Mouse (Mus musculus): ENCODE measurements around the gene Lmod1.
"Not testable (repeated sequence)": the region's sequence is repeated elsewhere in the genome, so short reads cannot be mapped to it uniquely, and the experiment has no call there.

Lmod1 gene

GRCm38 (mm10) chr1:135362115-135362514 is 37.5 kb downstream of the Lmod1 start:
- DNase-seq (ENCODE audit: low spot score in 2 of 2): no peak

- no peak for DNase-seq (ENCODE audit: low spot score in 2 of 2)
These were observed 38.8 kb downstream of the Lmod1 start for GRCm38 (mm10) chr1:135363446-135363845.

- no peak for DNase-seq (ENCODE audit: low spot score in 2 of 2)
These were observed 41.8 kb downstream of the Lmod1 start for GRCm38 (mm10) chr1:135366380-135366779.

- no peak for DNase-seq (ENCODE audit: low spot score in 2 of 2)
These were observed 42.4 kb downstream of the Lmod1 start for GRCm38 (mm10) chr1:135367005-135367404.

- DNase-seq (ENCODE audit: low spot score in 2 of 2): no peak
These were observed 43.0 kb downstream of the Lmod1 start for GRCm38 (mm10) chr1:135367595-135367994.

GRCm38 (mm10) chr1:135368245-135368644 is 43.6 kb downstream of the Lmod1 start:
- peak; percentile 28 to 45 for DNase-seq (ENCODE audit: low spot score in 2 of 2)

GRCm38 (mm10) chr1:135368982-135369381 is 44.4 kb downstream of the Lmod1 start:
- DNase-seq (ENCODE audit: low spot score in 2 of 2): no peak

GRCm38 (mm10) chr1:135369415-135369814 is 44.8 kb downstream of the Lmod1 start:
- DNase-seq (ENCODE audit: low spot score in 2 of 2): no peak

GRCm38 (mm10) chr1:135373171-135373677 is 48.6 kb downstream of the Lmod1 start:
- no peak for DNase-seq (ENCODE audit: low spot score in 2 of 2)

- no peak for DNase-seq (ENCODE audit: low spot score in 2 of 2)
These were observed 49.7 kb downstream of the Lmod1 start for GRCm38 (mm10) chr1:135374175-135374867.

GRCm38 (mm10) chr1:135374868-135375581 is 50.4 kb downstream of the Lmod1 start, which contains the start of gene Shisa4:
TSS of gene Shisa4 (minus strand) at chr1:135375237.
- no peak for DNase-seq (ENCODE audit: low spot score in 2 of 2)

GRCm38 (mm10) chr1:135378576-135378975 is 54.0 kb downstream of the Lmod1 start:
- DNase-seq (ENCODE audit: low spot score in 2 of 2): no peak

GRCm38 (mm10) chr1:135379048-135379447 is 54.4 kb downstream of the Lmod1 start:
- DNase-seq (ENCODE audit: low spot score in 2 of 2): no peak

GRCm38 (mm10) chr1:135380071-135380991 is 55.7 kb downstream of the Lmod1 start:
- DNase-seq (ENCODE audit: low spot score in 2 of 2): no peak

- not testable (repeated sequence) for DNase-seq (ENCODE audit: low spot score in 2 of 2)
These were observed 57.0 kb downstream of the Lmod1 start for GRCm38 (mm10) chr1:135381560-135381959.

GRCm38 (mm10) chr1:135384171-135384570 is 59.6 kb downstream of the Lmod1 start:
- no peak for DNase-seq (ENCODE audit: low spot score in 2 of 2)

GRCm38 (mm10) chr1:135385161-135385560 is 60.6 kb downstream of the Lmod1 start:
- DNase-seq (ENCODE audit: low spot score in 2 of 2): no peak

GRCm38 (mm10) chr1:135399466-135399865 is 74.9 kb downstream of the Lmod1 start:
- DNase-seq (ENCODE audit: low spot score in 2 of 2): no peak

GRCm38 (mm10) chr1:135401452-135402110 is 77.0 kb downstream of the Lmod1 start:
- DNase-seq (ENCODE audit: low spot score in 2 of 2): no peak

- DNase-seq (ENCODE audit: low spot score in 2 of 2): no peak
These were observed 80.7 kb downstream of the Lmod1 start for GRCm38 (mm10) chr1:135405356-135405755.

- no peak for DNase-seq (ENCODE audit: low spot score in 2 of 2)
These were observed 84.4 kb downstream of the Lmod1 start for GRCm38 (mm10) chr1:135408973-135409372.
